Mouse (Mus musculus) fibroblast of lung, adult 2 months (primary cell): ENCODE data around the gene Gm43552.
"Not testable (repeated sequence)": the region's sequence is repeated elsewhere in the genome, so short reads cannot be mapped to it uniquely, and the experiment has no call there.

Experiments
- DNase-seq: peaks from one replicate; pipeline ENCODE4 v3.0.0-alpha.2; 2011; ENCODE audit warnings: low read depth

Gene Gm43552

GRCm38 (mm10) chr5:65492716-65493531 lies at the start of gene Gm43552:
Gene Gm43552 (minus strand): TSS chr5:65492833.
- DNase-seq = peak; percentile 86

- no peak for DNase-seq
Measured at GRCm38 (mm10) chr5:65541889-65542288, 49.3 kb upstream of the Gm43552 start.

GRCm38 (mm10) chr5:65539786-65540185 lies 47.2 kb upstream of the Gm43552 start:
- no peak for DNase-seq

GRCm38 (mm10) chr5:65538829-65539228 lies 46.2 kb upstream of the Gm43552 start:
- DNase-seq = no peak

- no peak for DNase-seq
Measured at GRCm38 (mm10) chr5:65538121-65538520, 45.5 kb upstream of the Gm43552 start.

- no peak for DNase-seq
Measured at GRCm38 (mm10) chr5:65537420-65538071, 44.9 kb upstream of the Gm43552 start.

- DNase-seq = peak; percentile 67
Measured at GRCm38 (mm10) chr5:65536751-65537419, 44.3 kb upstream of the Gm43552 start, which contains the start of the genes Smim14 and Ube2k. Gene Smim14 (minus strand): TSS chr5:65537184. Gene Ube2k (plus strand): TSS chr5:65537233.

GRCm38 (mm10) chr5:65536068-65536465 lies 43.4 kb upstream of the Gm43552 start:
- not testable (repeated sequence) for DNase-seq

GRCm38 (mm10) chr5:65535457-65536067 lies 42.9 kb upstream of the Gm43552 start:
- DNase-seq = no peak

- DNase-seq = no peak
Measured at GRCm38 (mm10) chr5:65534496-65534895, 41.9 kb upstream of the Gm43552 start.

GRCm38 (mm10) chr5:65531283-65531682 lies 38.6 kb upstream of the Gm43552 start:
- DNase-seq = no peak

GRCm38 (mm10) chr5:65525674-65526443 lies 33.2 kb upstream of the Gm43552 start:
- DNase-seq = no peak

- no peak for DNase-seq
Measured at GRCm38 (mm10) chr5:65524831-65525230, 32.2 kb upstream of the Gm43552 start.

GRCm38 (mm10) chr5:65521803-65522202 lies 29.2 kb upstream of the Gm43552 start:
- DNase-seq = no peak

- DNase-seq = no peak
Measured at GRCm38 (mm10) chr5:65514635-65515278, 22.1 kb upstream of the Gm43552 start.

- DNase-seq = no peak
Measured at GRCm38 (mm10) chr5:65513506-65513905, 20.9 kb upstream of the Gm43552 start.

- no peak for DNase-seq
Measured at GRCm38 (mm10) chr5:65508395-65508794, 15.8 kb upstream of the Gm43552 start.

GRCm38 (mm10) chr5:65505786-65506185 lies 13.2 kb upstream of the Gm43552 start:
- no peak for DNase-seq

- DNase-seq = no peak
Measured at GRCm38 (mm10) chr5:65501407-65501806, 8.8 kb upstream of the Gm43552 start.

- no peak for DNase-seq
Measured at GRCm38 (mm10) chr5:65500231-65500630, 7.6 kb upstream of the Gm43552 start.
